Mouse (Mus musculus) hindbrain, embryonic 11.5 days (tissue): ENCODE measurements around the gene Kcnj11. TPM values are rescaled to one million over a fixed set of nuclear protein-coding genes. Genes with fewer than 3 reads are reported as not detected.

Experiments used
- ATAC-seq: fragments of 200-750 bp; cut with Nextera tagmentation; 2 replicates; pipeline ENCODE4 v1.8.0; 2017; ENCODE audit warnings: mild to moderate bottlenecking, moderate TSS enrichment, moderate library complexity; ENCODE audit not compliant: low FRiP score
- DNase-seq: peaks from one replicate; pipeline ENCODE4 v3.0.0-alpha.2; 2015; ENCODE audit warnings: low spot score
- H3K27ac ChIP-seq: fragments of 300-500 bp; sonication (generic); 2 replicates; pipeline ENCODE4 v1.5.1; 2014; ENCODE audit warnings: mild to moderate bottlenecking, low read depth, low read length
- H3K27me3 ChIP-seq: fragments of 300-500 bp; sonication (generic); 2 replicates; pipeline ENCODE4 v1.6.1; 2014; ENCODE audit warnings: mild to moderate bottlenecking, low read length, moderate library complexity, mixed read lengths; ENCODE audit not compliant: control insufficient read depth, insufficient read depth
- H3K36me3 ChIP-seq: fragments of 300-500 bp; sonication (generic); 2 replicates; pipeline ENCODE4 v1.6.1; 2014; ENCODE audit warnings: mild to moderate bottlenecking, low read length, moderate library complexity, mixed read lengths; ENCODE audit not compliant: control insufficient read depth, insufficient read depth
- H3K4me1 ChIP-seq: fragments of 300-500 bp; sonication (generic); replicated peaks from 2 replicates; pipeline ENCODE4 v1.6.1; 2014; ENCODE audit warnings: low read length, mixed read lengths; ENCODE audit not compliant: control insufficient read depth, insufficient read depth
- H3K4me2 ChIP-seq: fragments of 300-500 bp; sonication (generic); replicated peaks from 2 replicates; pipeline ENCODE4 v1.6.1; 2014; ENCODE audit warnings: mild to moderate bottlenecking, low read depth, low read length
- H3K4me3 ChIP-seq: fragments of 300-500 bp; sonication (generic); 2 replicates; pipeline ENCODE4 v1.5.1; 2014; ENCODE audit warnings: low read depth, low read length
- H3K9ac ChIP-seq: fragments of 300-500 bp; sonication (generic); 2 replicates; pipeline ENCODE4 v1.6.1; 2014; ENCODE audit warnings: low read depth, low read length
- H3K9me3 ChIP-seq: fragments of 300-500 bp; sonication (generic); 2 replicates; pipeline ENCODE4 v1.6.1; 2016; ENCODE audit warnings: low read length; ENCODE audit not compliant: control insufficient read depth
- WGBS: fragments of 180-500 bp; shearing (Covaris S2); extraction: QIAGEN DNeasy Blood & Tissue Kit; methylation state at CpG from one replicate; pipeline ENCODE4 v1.1.7; 2014; 5-methylcytosine and 5-hydroxymethylcytosine counted together
- polyA plus RNA-seq: library from polyadenylated mRNA; unstranded; fragments of >200 nt; fragmentation: Nextera tagmentation; extraction: Ambion mirVana; gene quantifications from 2 replicates; pipeline ENCODE4 v1.2.1, GENCODE M21; 2014

The Kcnj11 gene
- polyA plus RNA-seq, 1 experiment from 2014 or later: 0.49 TPM

- Histone ChIP-seq H3K36me3 (no peaks in the 10 kb centered on the region), H3K27me3 (no peaks in the 10 kb centered on the region), H3K9ac (no peak overlapping the region), H3K9me3 (no peaks in the 10 kb centered on the region), H3K4me2 (no peak overlapping the region), H3K27ac (no peak overlapping the region), H3K4me3 (no peak overlapping the region), H3K4me1 (0 out of 2 replicates have a peak, but pooled peaks cover 3% of the 10 kb centered on the region)
- 69% methylated on average over 3 of the region's 3 CpGs for WGBS
- no peak for ATAC-seq
- DNase-seq: no peak
Observed at GRCm38 (mm10) chr7:46113435-46113834, 12.9 kb upstream of the Kcnj11 start.

GRCm38 (mm10) chr7:46111938-46112337 is 11.4 kb upstream of the Kcnj11 start:
- Histone ChIP-seq H3K27me3 (no peaks in the 10 kb centered on the region), H3K27ac (no peak overlapping the region), H3K9ac (no peak overlapping the region), H3K4me1 (0 out of 2 replicates have a peak, but pooled peaks cover 3% of the 10 kb centered on the region), H3K4me3 (no peak overlapping the region), H3K36me3 (no peaks in the 10 kb centered on the region), H3K4me2 (no peak overlapping the region), H3K9me3 (no peaks in the 10 kb centered on the region)
- WGBS: 79% methylated on average over 6 of the region's 6 CpGs
- ATAC-seq: no peak
- no peak for DNase-seq

GRCm38 (mm10) chr7:46111212-46111817 is 10.8 kb upstream of the Kcnj11 start:
- 87% methylated on average over 15 of the region's 15 CpGs for WGBS
- no peaks in the 10 kb centered on the region for H3K36me3 ChIP-seq
- no peak overlapping the region for H3K4me2 ChIP-seq
- DNase-seq (no peak), ATAC-seq (no peak)
- no peak overlapping the region for H3K4me3 ChIP-seq
- no peaks in the 10 kb centered on the region for H3K9me3 ChIP-seq
- H3K27me3 ChIP-seq: no peaks in the 10 kb centered on the region
- 0 out of 2 replicates have a peak, but pooled peaks cover 3% of the 10 kb centered on the region for H3K4me1 ChIP-seq
- H3K9ac ChIP-seq: no peak overlapping the region
- H3K27ac ChIP-seq: no peak overlapping the region

- H3K4me3 ChIP-seq: no peak overlapping the region
- no peaks in the 10 kb centered on the region for H3K9me3 ChIP-seq
- ATAC-seq (no peak), DNase-seq (no peak)
- H3K27ac ChIP-seq: no peak overlapping the region
- no peak overlapping the region for H3K9ac ChIP-seq
- 0 out of 2 replicates have a peak, but pooled peaks cover 3% of the 10 kb centered on the region for H3K4me1 ChIP-seq
- H3K4me2 ChIP-seq: no peak overlapping the region
- H3K36me3 ChIP-seq: no peaks in the 10 kb centered on the region
- WGBS: 79% methylated on average over 3 of the region's 3 CpGs
- no peaks in the 10 kb centered on the region for H3K27me3 ChIP-seq
Observed at GRCm38 (mm10) chr7:46110079-46110478, 9.5 kb upstream of the Kcnj11 start.

- WGBS: 96% methylated on average over 7 of the region's 7 CpGs
- H3K9me3 ChIP-seq: no peaks in the 10 kb centered on the region
- no peak for DNase-seq
- H3K9ac ChIP-seq: no peak overlapping the region
- H3K4me1 ChIP-seq: no peaks in the 10 kb centered on the region
- no peak overlapping the region for H3K27ac ChIP-seq
- H3K36me3 ChIP-seq: no peaks in the 10 kb centered on the region
- H3K4me3 ChIP-seq: no peak overlapping the region
- H3K27me3 ChIP-seq: no peaks in the 10 kb centered on the region
- H3K4me2 ChIP-seq: no peak overlapping the region
- no peak for ATAC-seq
Observed at GRCm38 (mm10) chr7:46105484-46105883, 4.9 kb upstream of the Kcnj11 start.

GRCm38 (mm10) chr7:46104256-46104915 is 3.8 kb upstream of the Kcnj11 start:
- Histone ChIP-seq H3K4me3 (no peak overlapping the region), H3K9me3 (no peaks in the 10 kb centered on the region), H3K27me3 (no peaks in the 10 kb centered on the region), H3K9ac (no peak overlapping the region), H3K27ac (no peak overlapping the region), H3K4me2 (no peak overlapping the region), H3K36me3 (no peaks in the 10 kb centered on the region), H3K4me1 (no peaks in the 10 kb centered on the region)
- ATAC-seq (no peak), DNase-seq (no peak)
- WGBS: 88% methylated on average over 27 of the region's 27 CpGs

GRCm38 (mm10) chr7:46103771-46104170 is 3.2 kb upstream of the Kcnj11 start:
- no peak overlapping the region for H3K27ac ChIP-seq
- H3K27me3 ChIP-seq: no peaks in the 10 kb centered on the region
- ATAC-seq (no peak), DNase-seq (no peak)
- no peaks in the 10 kb centered on the region for H3K9me3 ChIP-seq
- 92% methylated on average over 8 of the region's 8 CpGs for WGBS
- H3K4me3 ChIP-seq: no peak overlapping the region
- H3K9ac ChIP-seq: no peak overlapping the region
- no peaks in the 10 kb centered on the region for H3K4me1 ChIP-seq
- H3K4me2 ChIP-seq: no peak overlapping the region
- H3K36me3 ChIP-seq: no peaks in the 10 kb centered on the region

- no peak overlapping the region for H3K4me3 ChIP-seq
- H3K36me3 ChIP-seq: no peaks in the 10 kb centered on the region
- no peak overlapping the region for H3K9ac ChIP-seq
- WGBS: 82% methylated on average over 8 of the region's 8 CpGs
- DNase-seq: no peak
- H3K27ac ChIP-seq: no peak overlapping the region
- H3K27me3 ChIP-seq: no peaks in the 10 kb centered on the region; the same call in 1 of the 2 replicates
- no peak overlapping the region for H3K4me2 ChIP-seq
- H3K4me1 ChIP-seq: no peaks in the 10 kb centered on the region
- no peak for ATAC-seq
- H3K9me3 ChIP-seq: no peaks in the 10 kb centered on the region
Observed at GRCm38 (mm10) chr7:46103075-46103591, 2.6 kb upstream of the Kcnj11 start.

- H3K9me3 ChIP-seq: no peaks in the 10 kb centered on the region
- H3K27ac ChIP-seq: no peak overlapping the region
- no peaks in the 10 kb centered on the region for H3K4me1 ChIP-seq
- H3K4me3 ChIP-seq: no peak overlapping the region
- no peak overlapping the region for H3K9ac ChIP-seq
- no peaks in the 10 kb centered on the region for H3K36me3 ChIP-seq
- ATAC-seq (peak; percentile 38), DNase-seq (no peak)
- no peak overlapping the region; the same call in 1 of the 2 replicates for H3K4me2 ChIP-seq
- WGBS: 84% methylated on average over 13 of the region's 13 CpGs
- no peaks in the 10 kb centered on the region; the same call in 1 of the 2 replicates for H3K27me3 ChIP-seq
Observed at GRCm38 (mm10) chr7:46099682-46100081, 882 bp downstream of the Kcnj11 start.
